Mouse (Mus musculus) lung, embryonic 15.5 days (tissue): ENCODE results near the gene Gcg. TPM values are rescaled to one million over a fixed set of nuclear protein-coding genes. Genes with fewer than 3 reads are reported as not detected.

Experiments used
- ATAC-seq: fragments of 200-750 bp; cut with Nextera tagmentation; 2 replicates; pipeline ENCODE4 v1.8.0; 2017; ENCODE audit warnings: moderate number of reproducible peaks, borderline replicate concordance; ENCODE audit not compliant: low FRiP score, low TSS enrichment; ENCODE audit errors: extremely low read depth
- H3K27ac ChIP-seq: fragments of 300-500 bp; sonication (generic); 2 replicates; pipeline ENCODE4 v1.5.1; 2015; ENCODE audit warnings: moderate library complexity, mild to moderate bottlenecking, inconsistent platforms
- H3K27me3 ChIP-seq: fragments of 300-500 bp; sonication (generic); 2 replicates; pipeline ENCODE4 v1.6.1; 2015; ENCODE audit warnings: inconsistent platforms
- H3K36me3 ChIP-seq: fragments of 300-500 bp; sonication (generic); 2 replicates; pipeline ENCODE4 v1.6.1; 2015; ENCODE audit warnings: inconsistent platforms
- H3K4me1 ChIP-seq: fragments of 300-500 bp; sonication (generic); 2 replicates; pipeline ENCODE4 v1.6.1; 2015; ENCODE audit warnings: inconsistent platforms
- H3K4me2 ChIP-seq: fragments of 300-500 bp; sonication (generic); 2 replicates; pipeline ENCODE4 v1.6.1; 2015; ENCODE audit warnings: inconsistent platforms, mild to moderate bottlenecking, moderate library complexity
- H3K4me3 ChIP-seq: fragments of 300-500 bp; sonication (generic); 2 replicates; pipeline ENCODE4 v1.5.1; 2015; ENCODE audit warnings: mild to moderate bottlenecking, inconsistent platforms
- H3K9ac ChIP-seq: fragments of 300-500 bp; sonication (generic); 2 replicates; pipeline ENCODE4 v1.6.1; 2015; ENCODE audit warnings: inconsistent platforms
- H3K9me3 ChIP-seq: fragments of 300-500 bp; sonication (generic); 2 replicates; pipeline ENCODE4 v1.6.1; 2016; ENCODE audit warnings: inconsistent platforms
- WGBS: fragments of 180-500 bp; shearing (Covaris S2); methylation state at CpG from one replicate; pipeline ENCODE4 v1.1.7; 2015; 5-methylcytosine and 5-hydroxymethylcytosine counted together
- polyA plus RNA-seq: library from polyadenylated mRNA; unstranded; fragments of >200 nt; fragmentation: Nextera tagmentation; extraction: Ambion mirVana; gene quantifications from 2 replicates; pipeline ENCODE4 v1.2.1, GENCODE M21; 2015

Gcg gene
- polyA plus RNA-seq, 1 experiment from 2014 or later: 0.24 TPM

DNA sequence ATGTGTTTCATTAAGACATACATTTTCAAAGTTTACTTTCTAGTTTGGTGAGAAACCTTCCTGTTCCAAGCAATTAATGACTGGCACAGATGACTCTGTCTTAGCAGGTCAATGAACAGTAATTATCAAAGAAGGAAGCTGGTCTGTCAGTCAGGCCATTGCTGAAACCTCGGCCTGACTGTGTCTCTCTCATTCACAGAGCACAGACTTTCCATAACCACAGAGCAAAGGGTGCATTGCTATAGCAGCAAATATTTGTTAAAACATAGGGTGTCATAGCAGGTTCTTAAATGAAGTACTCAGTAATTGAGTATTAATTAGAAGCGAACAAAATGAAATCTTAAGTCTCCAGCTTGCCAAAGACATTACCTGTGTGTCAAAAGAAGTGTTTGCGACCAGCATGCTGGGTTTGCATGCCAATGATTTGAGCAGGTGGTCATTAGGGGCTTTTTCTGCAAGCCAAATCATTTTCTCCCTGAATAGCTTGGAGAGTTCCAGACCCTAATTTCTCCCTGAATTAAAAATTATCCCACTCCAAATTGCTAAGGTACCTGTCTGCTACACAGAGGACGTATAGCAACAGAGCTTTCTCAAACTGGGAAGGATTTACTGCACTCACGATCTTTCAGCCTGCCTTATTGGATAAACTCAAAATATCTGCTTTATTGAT lies 14.0 kb upstream of the Gcg start:
- Histone ChIP-seq H3K4me1 (no peaks in the 10 kb centered on the region), H3K36me3 (no peaks in the 10 kb centered on the region), H3K4me2 (no peak overlapping the region), H3K4me3 (no peak overlapping the region), H3K9me3 (no peaks in the 10 kb centered on the region), H3K27me3 (no peaks in the 10 kb centered on the region), H3K9ac (no peak overlapping the region), H3K27ac (no peak overlapping the region)
- no peak for ATAC-seq
- 88% methylated on average over 5 of the region's 5 CpGs for WGBS

DNA sequence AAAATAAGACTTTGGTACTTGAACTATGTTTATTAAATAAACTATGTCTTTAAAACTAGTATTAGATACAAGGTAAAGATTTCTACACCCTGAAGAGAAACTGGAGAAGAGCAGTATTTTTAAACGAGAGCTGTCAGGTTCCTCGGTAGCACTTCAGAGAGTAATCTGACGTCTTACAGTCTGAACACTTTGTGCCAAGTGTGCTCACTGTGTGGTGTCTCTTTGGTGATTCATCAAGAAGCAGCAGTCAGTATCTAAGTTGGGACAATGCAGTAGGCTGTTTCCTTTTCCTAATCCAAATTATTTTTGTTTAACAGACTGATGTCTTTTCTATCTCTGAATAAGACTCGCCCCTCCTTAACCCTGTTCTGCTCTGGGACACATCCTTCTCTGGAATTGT lies 12.0 kb upstream of the Gcg start:
- Histone ChIP-seq H3K4me2 (no peak overlapping the region), H3K9ac (no peak overlapping the region), H3K27me3 (no peaks in the 10 kb centered on the region), H3K36me3 (no peaks in the 10 kb centered on the region), H3K4me3 (no peak overlapping the region), H3K9me3 (no peaks in the 10 kb centered on the region), H3K4me1 (no peaks in the 10 kb centered on the region), H3K27ac (no peak overlapping the region)
- WGBS: 46% methylated on average over 4 of the region's 4 CpGs
- ATAC-seq: no peak

DNA sequence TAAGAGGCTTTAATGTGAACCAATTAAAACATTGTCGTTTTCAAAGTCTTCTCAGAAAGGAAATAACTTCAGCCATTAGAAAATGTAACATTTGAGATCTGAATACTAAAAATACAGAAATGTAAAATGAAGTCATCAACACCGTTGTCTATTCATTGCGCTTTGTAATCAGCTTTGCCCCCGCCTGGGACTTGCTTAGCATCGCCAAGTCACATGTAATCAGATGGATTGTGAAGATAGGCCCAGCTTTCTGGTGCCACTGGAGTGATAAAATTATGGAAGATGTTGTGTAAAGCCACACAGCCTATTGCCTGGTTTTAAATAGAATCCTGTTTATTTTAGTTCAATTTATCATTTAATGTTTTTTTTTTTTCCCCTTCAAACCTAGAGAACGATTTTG lies 6.4 kb upstream of the Gcg start:
- WGBS: 77% methylated on average over 6 of the region's 6 CpGs
- no peak overlapping the region for H3K9ac ChIP-seq
- H3K27ac ChIP-seq: no peak overlapping the region
- no peaks in the 10 kb centered on the region for H3K27me3 ChIP-seq
- no peaks in the 10 kb centered on the region for H3K36me3 ChIP-seq
- no peak overlapping the region for H3K4me2 ChIP-seq
- ATAC-seq: no peak
- H3K9me3 ChIP-seq: no peaks in the 10 kb centered on the region
- H3K4me3 ChIP-seq: no peak overlapping the region
- no peaks in the 10 kb centered on the region for H3K4me1 ChIP-seq

DNA sequence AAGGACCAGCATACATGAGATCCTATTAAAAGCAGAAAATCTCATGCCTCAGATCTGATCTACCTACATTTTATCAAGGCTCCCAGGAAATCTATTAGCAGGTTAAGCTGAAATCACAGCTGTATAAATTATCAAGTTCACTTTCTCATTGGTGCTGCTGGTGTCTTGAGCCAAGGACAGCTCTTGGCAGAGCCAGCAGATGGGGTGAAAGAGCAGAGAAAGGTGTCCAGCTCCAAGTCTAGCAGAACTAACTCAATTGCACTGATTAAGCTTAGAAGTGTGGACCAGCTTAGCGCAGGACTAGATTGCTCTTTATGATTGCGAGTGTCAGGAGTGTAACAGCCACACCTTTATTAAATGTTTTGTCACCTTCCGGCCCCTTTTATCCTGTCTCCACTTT lies 1.5 kb upstream of the Gcg start:
- H3K4me3 ChIP-seq: no peak overlapping the region
- H3K27ac ChIP-seq: no peak overlapping the region
- no peak overlapping the region for H3K4me2 ChIP-seq
- 86% methylated on average over 3 of the region's 3 CpGs for WGBS
- no peak for ATAC-seq
- H3K4me1 ChIP-seq: no peaks in the 10 kb centered on the region
- H3K9me3 ChIP-seq: no peaks in the 10 kb centered on the region
- no peaks in the 10 kb centered on the region for H3K36me3 ChIP-seq
- no peaks in the 10 kb centered on the region for H3K27me3 ChIP-seq
- H3K9ac ChIP-seq: no peak overlapping the region

DNA sequence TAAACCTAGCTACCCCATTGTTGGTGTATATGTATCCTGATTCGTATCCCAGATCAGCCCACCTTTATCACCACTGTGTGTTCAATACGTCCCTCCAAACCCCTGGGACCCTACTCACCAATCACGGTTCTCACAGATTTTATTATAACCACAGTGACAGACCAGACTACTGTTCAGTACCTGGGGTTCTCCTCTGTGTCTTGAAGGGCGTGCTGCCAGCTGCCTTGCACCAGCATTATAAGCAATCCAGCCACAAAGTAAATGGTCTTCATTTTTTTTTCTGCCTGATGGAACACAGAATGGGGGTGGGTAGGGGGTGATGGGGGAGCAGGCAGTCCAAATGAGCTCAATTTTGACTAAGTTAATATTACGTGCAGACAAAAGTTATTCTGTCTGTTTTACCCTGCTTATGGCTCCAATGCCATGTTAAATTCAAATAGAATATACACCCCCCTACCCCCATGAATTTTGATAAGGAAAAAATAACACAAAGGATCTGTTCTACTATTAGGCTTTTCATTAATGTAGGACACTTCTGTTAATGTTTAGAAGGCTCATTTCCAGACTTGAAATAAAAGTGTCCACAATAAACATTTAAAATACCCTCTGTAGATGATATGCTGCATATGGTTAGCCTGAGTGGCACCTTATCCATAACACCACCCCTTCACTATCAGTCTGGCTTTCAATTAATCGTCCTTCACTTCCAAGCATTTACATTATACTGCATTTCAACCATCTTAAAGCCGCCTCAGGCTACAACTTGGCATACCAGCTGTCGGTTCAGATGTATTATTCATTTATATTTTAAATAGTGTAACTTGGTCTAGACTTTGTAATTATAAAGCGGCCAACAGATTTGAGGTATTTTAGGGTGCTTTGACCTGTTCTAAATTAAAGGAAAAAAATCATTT lies 2.9 kb downstream of the Gcg start:
- no peak overlapping the region for H3K4me2 ChIP-seq
- 42% methylated on average over 9 of the region's 9 CpGs for WGBS
- no peak overlapping the region for H3K4me3 ChIP-seq
- H3K27me3 ChIP-seq: no peaks in the 10 kb centered on the region
- H3K27ac ChIP-seq: no peak overlapping the region
- no peaks in the 10 kb centered on the region for H3K4me1 ChIP-seq
- H3K36me3 ChIP-seq: no peaks in the 10 kb centered on the region
- no peaks in the 10 kb centered on the region for H3K9me3 ChIP-seq
- ATAC-seq: no peak
- H3K9ac ChIP-seq: no peak overlapping the region

DNA sequence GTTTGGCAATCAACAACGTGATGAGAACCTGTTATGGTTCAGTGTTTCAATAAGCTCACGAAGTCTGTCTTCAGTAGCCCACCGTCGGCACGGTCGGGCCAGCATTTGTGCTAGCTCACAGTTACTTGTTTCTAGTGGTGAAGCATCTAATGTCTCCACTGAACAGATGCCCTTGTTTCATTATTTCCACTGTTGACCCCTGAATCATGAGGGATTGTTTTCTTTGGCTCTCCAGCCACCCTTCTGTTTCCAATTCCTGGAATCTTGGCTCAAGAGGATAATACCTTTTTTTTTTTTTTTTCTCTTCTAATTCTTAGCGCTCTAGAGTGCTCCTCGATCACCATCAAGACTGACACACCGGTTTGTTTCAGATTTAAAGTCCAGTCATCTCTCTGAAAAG lies 13.9 kb downstream of the Gcg start:
- Histone ChIP-seq H3K9ac (no peak overlapping the region), H3K4me3 (no peak overlapping the region), H3K36me3 (no peaks in the 10 kb centered on the region), H3K4me2 (no peak overlapping the region), H3K27me3 (no peaks in the 10 kb centered on the region), H3K27ac (no peak overlapping the region), H3K9me3 (no peaks in the 10 kb centered on the region), H3K4me1 (0 out of 2 replicates have a peak, but pooled peaks cover 6% of the 10 kb centered on the region)
- WGBS: 79% methylated on average over 9 of the region's 9 CpGs
- ATAC-seq: no peak

DNA sequence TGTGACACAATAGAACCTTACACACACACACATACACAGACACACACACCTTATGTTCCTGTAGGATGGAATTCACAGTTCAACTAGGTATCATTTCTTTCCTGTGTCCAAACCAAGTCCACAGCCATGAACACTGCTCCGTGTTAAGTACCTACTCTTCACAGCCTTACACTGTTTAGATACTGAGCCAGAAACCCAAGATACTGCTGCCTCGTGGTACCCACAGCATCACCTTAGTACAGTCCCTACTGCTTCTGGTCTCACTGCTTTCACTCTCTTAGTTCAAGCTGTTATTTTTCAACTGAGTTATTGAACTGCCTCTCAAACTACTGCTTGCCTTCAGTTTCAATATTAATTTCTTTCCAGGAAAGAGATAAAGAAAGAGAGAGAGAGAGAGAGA lies 20.2 kb downstream of the Gcg start:
- Histone ChIP-seq H3K4me2 (no peak overlapping the region), H3K9ac (no peak overlapping the region), H3K9me3 (no peaks in the 10 kb centered on the region), H3K27ac (no peak overlapping the region), H3K36me3 (no peaks in the 10 kb centered on the region), H3K4me1 (no peaks in the 10 kb centered on the region), H3K4me3 (no peak overlapping the region), H3K27me3 (no peaks in the 10 kb centered on the region)
- WGBS: 68% methylated on average over 2 of the region's 2 CpGs
- ATAC-seq: no peak

DNA sequence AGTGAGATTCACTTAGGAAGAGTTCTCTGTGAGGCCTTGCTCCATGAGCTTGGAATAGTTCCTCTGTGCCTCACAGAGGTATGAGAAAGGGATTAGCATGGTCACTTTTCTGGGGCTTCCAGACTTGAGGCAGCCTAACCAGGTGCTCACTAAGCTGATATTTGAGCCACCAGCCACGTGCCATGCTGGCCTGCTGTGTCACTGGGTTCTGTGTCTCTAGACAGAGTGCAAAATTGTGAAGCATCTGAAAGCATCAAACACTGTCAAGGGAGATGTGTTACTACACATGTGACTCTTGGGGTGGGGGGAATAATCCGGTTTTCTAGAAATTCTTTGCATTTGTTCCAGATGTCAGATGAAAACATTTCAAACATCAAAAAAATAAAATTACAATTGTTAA lies 21.3 kb downstream of the Gcg start:
- Histone ChIP-seq H3K9me3 (no peaks in the 10 kb centered on the region), H3K4me1 (no peaks in the 10 kb centered on the region), H3K9ac (no peak overlapping the region), H3K4me2 (no peak overlapping the region), H3K4me3 (no peak overlapping the region), H3K27me3 (no peaks in the 10 kb centered on the region), H3K27ac (no peak overlapping the region), H3K36me3 (no peaks in the 10 kb centered on the region)
- ATAC-seq: no peak
- 80% methylated on average over 2 of the region's 2 CpGs for WGBS

DNA sequence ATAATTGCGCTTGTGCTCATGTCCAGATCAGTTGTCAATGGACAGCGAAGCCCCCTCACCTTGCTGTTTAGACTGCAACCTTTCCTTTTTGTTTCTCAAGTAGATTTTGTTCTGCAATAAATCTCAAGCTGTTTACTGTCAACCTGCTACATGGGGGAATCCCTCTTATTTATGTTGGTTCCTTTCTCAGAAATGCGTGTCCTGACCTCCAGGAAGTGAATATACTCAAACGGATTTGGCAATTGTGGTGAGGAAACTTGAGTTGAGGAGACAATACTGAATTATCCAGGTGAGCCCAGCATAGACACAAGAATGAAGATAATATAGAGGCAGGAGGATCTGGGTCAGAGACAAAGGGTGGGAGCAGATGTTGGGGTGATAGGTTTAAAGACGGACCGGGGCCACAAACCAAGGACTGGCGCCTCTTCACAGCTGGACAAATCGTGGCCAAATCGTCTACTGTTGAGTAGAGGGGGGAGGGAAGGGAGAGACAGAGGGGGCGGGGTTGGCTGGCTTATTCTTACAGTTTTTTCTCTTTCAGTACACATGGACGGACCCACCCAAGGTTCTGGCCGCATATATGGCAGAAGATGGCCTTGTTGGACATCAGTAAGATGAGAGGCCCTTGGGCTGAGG lies 22.5 kb downstream of the Gcg start:
- no peak overlapping the region for H3K4me2 ChIP-seq
- no peaks in the 10 kb centered on the region for H3K4me1 ChIP-seq
- H3K27ac ChIP-seq: no peak overlapping the region
- H3K9me3 ChIP-seq: no peaks in the 10 kb centered on the region
- no peaks in the 10 kb centered on the region for H3K36me3 ChIP-seq
- WGBS: 82% methylated on average over 12 of the region's 12 CpGs
- ATAC-seq: no peak
- no peak overlapping the region for H3K4me3 ChIP-seq
- no peaks in the 10 kb centered on the region for H3K27me3 ChIP-seq
- H3K9ac ChIP-seq: no peak overlapping the region

DNA sequence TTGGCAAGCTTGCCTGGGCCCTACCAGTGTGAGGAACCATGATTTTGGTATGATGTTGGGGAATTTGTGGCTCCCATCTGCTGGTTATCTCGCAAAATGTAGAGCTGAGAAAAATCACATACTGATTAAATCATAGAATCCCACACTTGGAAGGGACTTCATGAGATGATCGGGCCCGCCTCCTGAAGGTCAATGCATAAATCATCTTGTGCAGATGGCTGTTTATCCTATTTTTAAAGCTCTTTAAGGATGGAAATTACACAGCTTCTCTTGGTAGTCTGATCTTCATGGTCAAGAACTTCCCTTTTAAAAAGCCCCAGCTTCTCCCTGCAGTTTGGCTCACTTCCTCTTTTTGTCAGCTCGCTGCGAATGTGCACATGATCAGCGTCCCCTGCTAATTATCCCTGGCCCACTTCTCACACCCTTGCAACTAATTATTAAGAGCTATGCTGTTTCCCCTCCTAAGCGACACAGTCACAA lies 23.2 kb downstream of the Gcg start:
- Histone ChIP-seq H3K4me1 (no peaks in the 10 kb centered on the region), H3K9me3 (no peaks in the 10 kb centered on the region), H3K27ac (no peak overlapping the region), H3K4me2 (no peak overlapping the region), H3K4me3 (no peak overlapping the region), H3K36me3 (no peaks in the 10 kb centered on the region), H3K27me3 (no peaks in the 10 kb centered on the region), H3K9ac (no peak overlapping the region)
- WGBS: 58% methylated on average over 7 of the region's 7 CpGs
- ATAC-seq: no peak

DNA sequence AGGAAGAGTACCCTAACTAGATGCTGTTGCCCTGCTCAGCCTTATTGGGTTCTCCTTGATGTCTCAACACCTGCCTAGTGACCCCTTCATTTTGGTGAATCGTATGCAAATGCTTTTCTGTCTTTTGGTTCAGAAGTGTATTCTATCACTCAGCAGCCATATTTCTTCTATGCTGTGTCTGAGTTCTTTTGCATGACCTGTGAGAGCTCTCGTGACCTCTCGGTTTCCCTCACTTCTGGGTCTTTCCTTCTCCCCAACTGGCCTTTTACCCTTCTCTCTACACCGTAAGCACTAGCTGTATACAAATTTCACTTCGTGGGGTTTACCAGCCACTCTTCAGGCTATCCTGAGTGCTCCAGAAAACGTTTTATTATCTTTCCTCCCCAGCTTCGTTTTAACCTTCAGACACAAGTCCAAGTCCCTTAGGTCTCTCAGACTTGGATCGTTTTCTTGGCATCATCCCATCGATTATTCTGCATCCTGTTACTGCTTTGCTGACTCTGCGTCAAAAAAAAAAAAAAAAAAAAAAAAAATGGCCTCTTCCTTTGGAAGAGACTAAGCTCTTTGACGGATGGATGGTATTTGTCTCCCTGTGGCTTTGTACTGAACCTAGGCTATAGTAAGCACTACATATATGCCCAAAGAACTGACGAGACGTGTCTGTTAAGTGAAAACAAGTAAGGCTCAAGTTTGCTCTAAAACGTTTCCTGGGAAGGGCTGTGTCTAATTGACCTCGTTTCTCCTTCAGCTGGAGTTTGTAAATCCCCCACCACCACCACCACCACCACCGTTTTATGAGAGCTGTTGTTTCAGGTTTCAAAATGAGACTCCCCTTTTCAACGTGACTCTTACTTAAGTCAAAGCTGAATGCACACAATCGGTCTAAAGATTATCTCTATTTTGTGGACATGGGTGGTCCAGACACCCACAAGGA lies 23.9 kb downstream of the Gcg start:
- WGBS: 54% methylated on average over 18 of the region's 18 CpGs

More for the DNA sequence above, 23.9 kb downstream of the Gcg start:
- Histone ChIP-seq H3K4me1 (no peaks in the 10 kb centered on the region), H3K4me2 (no peak overlapping the region), H3K4me3 (no peak overlapping the region), H3K9ac (no peak overlapping the region), H3K9me3 (no peaks in the 10 kb centered on the region), H3K27me3 (no peaks in the 10 kb centered on the region), H3K36me3 (no peaks in the 10 kb centered on the region), H3K27ac (no peak overlapping the region)
- ATAC-seq: no peak
